Mouse (Mus musculus) adrenal gland, adult (tissue): ENCODE measurements around the gene Defb25.

Source experiments
- DNase-seq, 2 experiments: peaks; one replicate each; pipeline ENCODE4 v3.0.0; 2022 to 2023; ENCODE audit warnings: low spot score in 1 of 2; ENCODE audit not compliant: inconsistent age in 2 of 2

Gene Defb25

GRCm38 (mm10) chr2:152628066-152628465 lies 5.2 kb upstream of the Defb25 start:
- no peak for DNase-seq

GRCm38 (mm10) chr2:152626774-152627591 lies 4.1 kb upstream of the Defb25 start, which contains the start of gene Rem1:
Rem1 (plus strand) TSS chr2:152626951.
- peak; percentile 46 to 63 for DNase-seq

- no peak for DNase-seq
These were observed 2.4 kb upstream of the Defb25 start for GRCm38 (mm10) chr2:152625256-152625655.

GRCm38 (mm10) chr2:152624566-152624965 lies 1.7 kb upstream of the Defb25 start:
- peak; percentile 67 to 85 for DNase-seq

GRCm38 (mm10) chr2:152622151-152622550 lies 702 bp downstream of the Defb25 start:
- DNase-seq, result no peak

GRCm38 (mm10) chr2:152620367-152621134 lies 2.3 kb downstream of the Defb25 start:
- peak in 1 of 2 experiments; percentile 49 for DNase-seq

GRCm38 (mm10) chr2:152617374-152617773 lies 5.5 kb downstream of the Defb25 start:
- DNase-seq, result peak in 1 of 2 experiments; percentile 41

- DNase-seq, result no peak
These were observed 6.4 kb downstream of the Defb25 start for GRCm38 (mm10) chr2:152616470-152616869.

GRCm38 (mm10) chr2:152615563-152615962 lies 7.3 kb downstream of the Defb25 start:
- DNase-seq, result peak; percentile 58 to 91

GRCm38 (mm10) chr2:152612193-152612592 lies 10.7 kb downstream of the Defb25 start:
- DNase-seq, result no peak

- no peak for DNase-seq
These were observed 14.1 kb downstream of the Defb25 start for GRCm38 (mm10) chr2:152608719-152609118.

GRCm38 (mm10) chr2:152607746-152608145 lies 15.1 kb downstream of the Defb25 start:
- DNase-seq, result no peak

- peak; percentile 83 to 91 for DNase-seq
These were observed 18.8 kb downstream of the Defb25 start, which contains the start of gene Defb36 for GRCm38 (mm10) chr2:152604057-152604456. Defb36 (plus strand) TSS chr2:152604327.

GRCm38 (mm10) chr2:152601275-152601960 lies 21.4 kb downstream of the Defb25 start:
- DNase-seq, result peak in 1 of 2 experiments; percentile 61

GRCm38 (mm10) chr2:152600076-152600475 lies 22.8 kb downstream of the Defb25 start:
- peak; percentile 58 to 75 for DNase-seq

GRCm38 (mm10) chr2:152599299-152599698 lies 23.6 kb downstream of the Defb25 start, which contains the start of gene Defb45:
Defb45 (minus strand) TSS chr2:152599399.
- no peak for DNase-seq

GRCm38 (mm10) chr2:152589021-152589420 lies 33.8 kb downstream of the Defb25 start:
- DNase-seq, result no peak

- no peak for DNase-seq
These were observed 34.4 kb downstream of the Defb25 start for GRCm38 (mm10) chr2:152588450-152588849.

- peak in 1 of 2 experiments; percentile 78 for DNase-seq
These were observed 35.8 kb downstream of the Defb25 start for GRCm38 (mm10) chr2:152586926-152587560.

- DNase-seq, result no peak
These were observed 42.2 kb downstream of the Defb25 start for GRCm38 (mm10) chr2:152580612-152581011.

- DNase-seq, result peak in 1 of 2 experiments; percentile 60
These were observed 42.7 kb downstream of the Defb25 start, which contains the start of gene Defb19 for GRCm38 (mm10) chr2:152580107-152580506. Defb19 (minus strand) TSS chr2:152580312.
